Mouse (Mus musculus) liver, embryonic 11.5 days (tissue): ENCODE results near the gene Rnf41. TPM values are rescaled to one million over a fixed set of nuclear protein-coding genes. Genes with fewer than 3 reads are reported as not detected.

ENCODE experiments used
- ATAC-seq: fragments of 200-750 bp; cut with Nextera tagmentation; replicated peaks from 2 replicates; pipeline ENCODE4 v1.8.0; 2017; ENCODE audit warnings: moderate number of reproducible peaks, mild to moderate bottlenecking, moderate TSS enrichment, moderate library complexity; ENCODE audit not compliant: low FRiP score
- DNase-seq: peaks from one replicate; pipeline ENCODE4 v3.0.0-alpha.2; 2017; ENCODE audit warnings: low spot score
- H3K27ac ChIP-seq: fragments of 300-500 bp; sonication (generic); 2 replicates; pipeline ENCODE4 v1.5.1; 2014; ENCODE audit warnings: mild to moderate bottlenecking, low read depth, low read length, control low read depth
- H3K27me3 ChIP-seq: fragments of 300-500 bp; sonication (generic); replicated peaks from 2 replicates; pipeline ENCODE4 v1.6.1; 2014; ENCODE audit warnings: low read length, mixed read lengths; ENCODE audit not compliant: control insufficient read depth, insufficient read depth
- H3K36me3 ChIP-seq: fragments of 300-500 bp; sonication (generic); 2 replicates; pipeline ENCODE4 v1.6.1; 2014; ENCODE audit warnings: mild to moderate bottlenecking, low read length, moderate library complexity, mixed read lengths; ENCODE audit not compliant: control insufficient read depth, insufficient read depth
- H3K4me1 ChIP-seq: fragments of 300-500 bp; sonication (generic); replicated peaks from 2 replicates; pipeline ENCODE4 v1.6.1; 2014; ENCODE audit warnings: low read length, mixed read lengths; ENCODE audit not compliant: control insufficient read depth, insufficient read depth
- H3K4me2 ChIP-seq: fragments of 300-500 bp; sonication (generic); 2 replicates; pipeline ENCODE4 v1.6.1; 2014; ENCODE audit warnings: mild to moderate bottlenecking, control low read depth, moderate library complexity
- H3K4me3 ChIP-seq: fragments of 300-500 bp; sonication (generic); 2 replicates; pipeline ENCODE4 v1.5.1; 2014; ENCODE audit warnings: low read depth, low read length, control low read depth
- H3K9ac ChIP-seq: fragments of 300-500 bp; sonication (generic); 2 replicates; pipeline ENCODE4 v1.6.1; 2014; ENCODE audit warnings: low read depth, low read length, control low read depth
- H3K9me3 ChIP-seq: fragments of 300-500 bp; sonication (generic); 2 replicates; pipeline ENCODE4 v1.6.1; 2016; ENCODE audit warnings: low read length, inconsistent platforms, mixed read lengths; ENCODE audit not compliant: control insufficient read depth
- WGBS: fragments of 180-500 bp; shearing (Covaris S2); extraction: QIAGEN DNeasy Blood & Tissue Kit; methylation state at CpG from one replicate; pipeline ENCODE4 v1.1.7; 2014; 5-methylcytosine and 5-hydroxymethylcytosine counted together
- polyA plus RNA-seq: library from polyadenylated mRNA; unstranded; fragments of >200 nt; fragmentation: Nextera tagmentation; extraction: Ambion mirVana; gene quantifications from 2 replicates; pipeline ENCODE4 v1.2.1, GENCODE M21; 2014

Gene Rnf41
- polyA plus RNA-seq, 1 experiment from 2014 or later = 20.4 TPM

DNA sequence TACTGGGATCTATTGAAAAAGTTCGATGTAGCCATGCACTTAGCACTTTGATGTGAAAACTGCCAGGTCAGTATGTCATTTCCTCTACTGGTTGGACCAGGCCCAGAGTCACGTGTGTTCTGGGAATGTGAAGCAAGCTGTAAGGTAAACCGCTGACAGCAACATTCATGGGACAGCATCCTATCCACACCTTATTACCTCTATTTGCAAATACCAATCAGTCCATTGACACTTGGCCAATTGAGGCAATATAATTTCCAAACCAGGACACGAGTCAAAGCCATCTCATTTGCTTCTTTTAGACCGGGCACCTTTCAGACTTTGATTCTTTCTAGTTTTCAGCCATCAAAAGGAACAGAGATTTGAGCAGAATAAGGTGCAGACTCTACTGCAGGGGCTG is 17.6 kb downstream of the Rnf41 start:
- H3K4me3 ChIP-seq = no peak overlapping the region
- no peak overlapping the region for H3K4me2 ChIP-seq
- H3K9me3 ChIP-seq = no peaks in the 10 kb centered on the region
- DNase-seq (no peak), ATAC-seq (no peak)
- H3K36me3 ChIP-seq = peaks cover 21% of the 10 kb centered on the region
- no peak overlapping the region for H3K9ac ChIP-seq
- WGBS = 91% methylated on average over 5 of the region's 5 CpGs
- H3K27me3 ChIP-seq = no peaks in the 10 kb centered on the region
- H3K4me1 ChIP-seq = 0 out of 2 replicates have a peak, but pooled peaks cover 7% of the 10 kb centered on the region
- H3K27ac ChIP-seq = no peak overlapping the region

DNA sequence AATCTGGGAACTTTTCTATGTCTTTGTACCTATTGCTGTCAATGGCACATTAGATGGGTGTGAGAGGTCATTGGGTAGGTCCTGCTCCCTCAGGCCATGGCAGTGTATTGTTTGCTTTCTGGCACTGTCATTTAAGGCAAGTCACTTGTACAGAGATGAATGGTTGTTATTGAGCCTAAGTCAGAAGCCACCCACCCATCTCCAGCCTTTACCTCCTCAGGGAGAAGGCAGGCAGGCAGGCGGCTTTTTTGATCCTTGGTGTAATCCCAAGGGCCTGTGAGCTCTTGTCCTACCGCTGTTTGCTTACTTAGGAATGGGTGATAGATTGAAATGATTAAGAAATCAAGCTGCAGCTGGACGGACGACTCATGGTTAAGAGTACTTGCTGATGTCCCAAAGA is 18.0 kb downstream of the Rnf41 start:
- Histone ChIP-seq H3K4me2 (no peak overlapping the region), H3K36me3 (peaks cover 21% of the 10 kb centered on the region), H3K27me3 (no peaks in the 10 kb centered on the region), H3K27ac (no peak overlapping the region), H3K9ac (no peak overlapping the region), H3K4me1 (0 out of 2 replicates have a peak, but pooled peaks cover 7% of the 10 kb centered on the region), H3K4me3 (no peak overlapping the region), H3K9me3 (no peaks in the 10 kb centered on the region)
- WGBS = 78% methylated on average over 4 of the region's 4 CpGs
- DNase-seq = no peak
- ATAC-seq = no peak

DNA sequence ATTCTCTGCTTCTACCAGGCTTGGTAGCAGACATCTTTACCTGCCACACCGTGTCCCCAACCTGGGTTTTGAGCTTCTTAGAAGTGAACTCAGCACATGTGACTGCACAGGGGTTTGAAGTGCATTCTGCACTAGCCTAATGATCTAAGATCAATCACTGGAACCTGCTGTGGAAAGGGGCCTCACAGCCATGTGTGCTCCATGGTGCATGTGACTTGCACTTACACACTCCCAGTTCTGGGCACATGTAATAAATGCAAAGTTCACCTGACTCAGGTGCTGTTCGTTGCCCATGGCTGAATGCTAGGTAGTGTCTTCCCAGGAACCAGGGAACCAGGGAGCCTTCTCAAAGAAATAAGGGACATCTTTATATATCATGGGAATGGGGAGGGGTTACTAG is 22.0 kb downstream of the Rnf41 start:
- Histone ChIP-seq H3K4me2 (no peak overlapping the region), H3K27me3 (no peaks in the 10 kb centered on the region), H3K27ac (no peak overlapping the region), H3K4me1 (no peaks in the 10 kb centered on the region), H3K36me3 (peaks cover 48% of the 10 kb centered on the region), H3K9me3 (no peaks in the 10 kb centered on the region), H3K4me3 (no peak overlapping the region), H3K9ac (no peak overlapping the region)
- ATAC-seq (no peak), DNase-seq (no peak)
- WGBS = 96% methylated on average over 2 of the region's 2 CpGs

DNA sequence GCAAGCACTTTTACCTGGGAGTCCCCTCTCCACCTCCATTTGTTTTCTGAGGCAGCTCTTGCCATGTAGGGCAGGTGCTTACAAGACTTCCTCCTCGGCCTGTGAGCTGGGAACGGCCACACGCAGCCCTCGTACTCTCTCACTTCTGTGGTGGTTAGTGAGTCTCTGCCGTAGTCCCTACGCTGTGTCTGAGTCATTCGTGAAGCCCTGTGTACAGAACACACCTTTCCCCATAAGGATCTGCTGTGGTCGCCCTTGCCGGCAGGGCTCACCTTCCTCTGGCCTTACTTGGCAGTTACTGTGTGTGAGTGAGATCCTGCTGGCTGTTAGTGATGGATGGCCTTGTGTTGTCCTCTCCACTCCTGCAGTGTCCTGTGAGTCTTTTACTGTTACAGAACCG is 23.2 kb downstream of the Rnf41 start:
- no peak for ATAC-seq
- Histone ChIP-seq H3K27ac (no peak overlapping the region), H3K27me3 (no peaks in the 10 kb centered on the region), H3K9ac (no peak overlapping the region), H3K4me3 (no peak overlapping the region), H3K4me2 (no peak overlapping the region), H3K36me3 (peaks cover 48% of the 10 kb centered on the region), H3K9me3 (no peaks in the 10 kb centered on the region), H3K4me1 (no peaks in the 10 kb centered on the region)
- DNase-seq = no peak
- 80% methylated on average over 10 of the region's 10 CpGs for WGBS

DNA sequence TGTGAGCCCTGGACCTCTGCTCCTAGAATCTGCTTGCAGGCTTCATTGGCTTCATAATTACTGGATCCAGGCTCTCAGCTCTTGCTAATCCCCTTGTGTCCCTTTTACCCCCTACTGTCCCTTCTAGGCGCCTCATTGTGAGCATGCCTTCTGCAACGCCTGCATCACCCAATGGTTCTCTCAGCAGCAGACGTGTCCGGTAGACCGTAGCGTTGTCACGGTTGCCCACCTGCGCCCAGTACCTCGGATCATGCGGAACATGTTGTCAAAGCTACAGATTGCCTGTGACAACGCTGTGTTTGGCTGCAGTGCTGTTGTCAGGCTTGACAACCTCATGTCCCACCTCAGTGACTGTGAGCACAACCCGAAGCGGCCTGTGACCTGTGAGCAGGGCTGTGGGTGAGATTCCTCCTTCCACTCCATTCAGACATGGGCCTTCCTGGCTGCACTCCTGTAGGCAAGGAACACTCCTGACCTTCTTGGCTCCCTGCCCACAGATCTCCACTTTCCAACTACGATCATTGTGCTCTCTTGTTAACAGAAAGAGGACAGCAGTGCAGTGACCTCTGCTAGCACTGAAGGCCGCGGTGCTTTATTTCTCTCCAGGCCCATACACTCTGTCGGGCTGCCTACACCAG is 23.8 kb downstream of the Rnf41 start:
- Histone ChIP-seq H3K27ac (no peak overlapping the region), H3K9ac (no peak overlapping the region), H3K4me1 (no peaks in the 10 kb centered on the region), H3K36me3 (peaks cover 48% of the 10 kb centered on the region), H3K27me3 (no peaks in the 10 kb centered on the region), H3K4me3 (no peak overlapping the region), H3K9me3 (no peaks in the 10 kb centered on the region), H3K4me2 (no peak overlapping the region)
- WGBS = 90% methylated on average over 17 of the region's 17 CpGs
- no peak for DNase-seq
- no peak for ATAC-seq

DNA sequence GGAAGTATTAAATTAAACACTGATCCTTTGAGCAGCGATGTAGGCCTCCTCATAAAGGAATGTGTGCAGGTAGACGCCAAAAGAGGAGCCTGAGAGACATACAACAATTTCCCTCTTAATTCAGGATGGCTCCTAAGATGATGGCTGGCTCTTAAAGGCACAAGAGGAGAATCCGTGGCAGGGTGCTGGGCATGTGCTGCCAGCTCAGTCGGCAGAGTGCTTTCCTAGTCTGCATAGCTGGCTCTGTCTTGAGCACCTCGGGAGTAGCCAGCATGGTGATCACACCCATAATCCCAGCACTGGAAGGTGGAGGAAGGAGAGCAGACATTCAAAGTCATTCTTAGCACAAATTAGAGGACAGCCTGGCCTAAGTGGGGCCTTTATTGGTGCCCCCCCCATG is 24.4 kb downstream of the Rnf41 start:
- no peaks in the 10 kb centered on the region for H3K9me3 ChIP-seq
- H3K36me3 ChIP-seq = peaks cover 49% of the 10 kb centered on the region
- H3K4me1 ChIP-seq = no peaks in the 10 kb centered on the region
- no peak overlapping the region for H3K4me2 ChIP-seq
- ATAC-seq (no peak), DNase-seq (no peak)
- no peak overlapping the region for H3K4me3 ChIP-seq
- no peaks in the 10 kb centered on the region for H3K27me3 ChIP-seq
- H3K27ac ChIP-seq = no peak overlapping the region
- WGBS = 90% methylated on average over 5 of the region's 5 CpGs
- no peak overlapping the region for H3K9ac ChIP-seq

DNA sequence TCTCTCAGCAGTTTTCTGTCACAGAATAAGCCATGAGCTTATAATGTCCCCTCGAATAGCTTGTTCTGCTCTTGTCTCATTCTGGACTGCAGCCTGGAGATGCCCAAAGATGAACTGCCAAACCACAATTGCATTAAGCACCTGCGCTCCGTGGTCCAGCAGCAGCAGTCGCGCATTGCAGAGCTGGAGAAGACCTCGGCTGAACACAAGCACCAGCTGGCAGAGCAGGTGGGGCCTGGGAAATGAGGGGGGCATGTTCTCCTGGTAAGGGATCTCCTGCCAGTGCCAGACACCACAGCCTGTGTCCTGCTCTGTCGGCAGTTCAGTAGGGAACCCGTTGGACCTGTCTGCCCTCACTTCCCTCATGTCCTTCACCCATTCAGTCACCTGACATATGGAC is 24.9 kb downstream of the Rnf41 start:
- H3K4me1 ChIP-seq = no peaks in the 10 kb centered on the region
- no peak for DNase-seq
- H3K27me3 ChIP-seq = no peaks in the 10 kb centered on the region
- no peak overlapping the region for H3K27ac ChIP-seq
- H3K9ac ChIP-seq = no peak overlapping the region
- peaks cover 47% of the 10 kb centered on the region for H3K36me3 ChIP-seq
- no peaks in the 10 kb centered on the region for H3K9me3 ChIP-seq
- WGBS = 93% methylated on average over 8 of the region's 8 CpGs
- H3K4me2 ChIP-seq = no peak overlapping the region
- no peak overlapping the region for H3K4me3 ChIP-seq
- ATAC-seq = no peak

DNA sequence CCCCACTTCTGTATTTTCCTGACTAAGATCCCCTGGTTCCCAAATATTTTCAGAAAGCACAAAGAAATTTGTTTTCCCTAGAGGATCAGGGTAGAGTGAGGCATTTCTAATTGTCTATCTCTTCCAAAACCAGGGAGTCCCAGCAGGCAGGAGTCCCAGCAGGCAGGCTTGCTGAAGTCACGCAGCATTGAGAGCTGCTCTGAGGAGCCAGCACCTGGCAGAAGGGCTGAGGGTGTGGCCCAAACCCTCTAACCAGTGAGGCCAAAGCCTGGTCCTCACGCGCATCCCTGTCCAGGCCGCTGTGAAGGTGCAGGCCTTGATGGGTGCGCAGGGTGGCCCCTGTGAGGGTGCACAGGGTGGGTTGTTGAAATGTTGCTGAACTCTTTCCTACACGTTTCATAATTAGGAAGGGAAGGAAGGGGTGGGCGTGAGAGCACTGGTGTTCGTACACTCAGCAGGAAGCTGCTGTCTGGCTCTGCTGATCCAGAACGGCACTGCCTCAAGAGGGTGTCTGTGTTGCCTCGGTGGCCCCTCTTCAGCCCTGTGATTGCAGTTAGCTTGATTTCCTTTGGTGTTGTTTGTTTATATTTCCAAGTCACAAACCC is 27.3 kb downstream of the Rnf41 start:
- Histone ChIP-seq H3K27ac (no peak overlapping the region), H3K27me3 (no peaks in the 10 kb centered on the region), H3K9me3 (no peaks in the 10 kb centered on the region), H3K4me2 (no peak overlapping the region), H3K9ac (no peak overlapping the region), H3K4me1 (no peaks in the 10 kb centered on the region), H3K36me3 (peaks cover 44% of the 10 kb centered on the region), H3K4me3 (no peak overlapping the region)
- ATAC-seq (no peak), DNase-seq (no peak)
- WGBS = 75% methylated on average over 10 of the region's 10 CpGs

DNA sequence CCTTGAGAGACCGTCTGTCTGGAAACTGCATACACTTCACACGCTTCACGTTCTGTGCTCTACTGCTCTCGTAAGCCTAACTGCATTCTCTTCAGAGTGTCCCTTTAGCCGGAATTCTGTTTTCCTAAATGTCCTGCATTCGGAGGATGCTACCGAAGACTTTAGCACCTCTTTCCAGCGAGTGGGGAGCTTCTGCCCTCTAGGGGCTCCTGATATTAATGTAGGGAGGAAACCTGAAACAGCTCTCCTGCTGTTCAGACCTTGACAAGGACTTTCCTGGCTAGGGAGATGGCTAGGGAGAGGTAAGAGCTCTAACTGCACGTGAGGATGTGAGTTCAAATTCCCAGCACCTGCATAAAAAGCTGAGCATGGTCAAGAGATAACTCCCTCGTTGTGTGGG is 28.9 kb downstream of the Rnf41 start:
- Histone ChIP-seq H3K9me3 (no peaks in the 10 kb centered on the region), H3K36me3 (peaks cover 40% of the 10 kb centered on the region), H3K27me3 (no peaks in the 10 kb centered on the region), H3K9ac (no peak overlapping the region), H3K4me1 (no peaks in the 10 kb centered on the region), H3K4me3 (no peak overlapping the region), H3K27ac (no peak overlapping the region), H3K4me2 (no peak overlapping the region)
- ATAC-seq (no peak), DNase-seq (no peak)
- WGBS = 66% methylated on average over 10 of the region's 10 CpGs
